7 mouse cellular contexts compared by ENCODE assay signal in the genomic region with DNA sequence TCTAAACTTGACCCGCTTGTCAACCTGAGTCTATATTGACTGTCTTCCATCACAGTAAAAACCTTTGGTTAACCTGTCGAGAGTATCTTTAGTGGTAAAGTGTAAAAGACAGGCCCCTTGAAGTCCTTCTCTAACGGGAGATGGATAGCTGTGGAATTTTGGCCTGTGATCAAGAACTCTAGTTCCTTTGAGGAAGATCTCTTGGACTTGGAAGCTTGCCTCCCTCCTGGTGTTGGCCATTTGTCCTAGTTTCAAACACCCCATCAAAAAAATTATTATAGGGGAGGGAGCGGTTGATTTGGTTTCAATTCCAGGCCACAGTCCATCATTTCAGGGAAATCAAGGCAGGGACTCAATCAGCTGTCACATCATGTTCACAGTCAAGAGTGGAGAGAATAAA. TPM values are rescaled to one million over a fixed set of nuclear protein-coding genes. Genes with fewer than 3 reads are reported as not detected.
"Had no signal": no experiment of that assay in that cellular context is flagged by ENCODE, and none has a peak within 500 bp of the region (broad histone marks: within the 10 kb centered on the region; RNA-seq: fewer than 3 reads in every experiment).

No protein-coding gene starts in this region.

- DNase-seq: kidney, adult 8-10 months; kidney, postnatal 4 days; left cerebral cortex, postnatal 4 days; midbrain, embryonic 14.5 days; thymus, postnatal 14 days had no signal

- ATAC-seq: intestine, postnatal 0 days had no signal

RNA-seq across cellular contexts. Expression of gene Nos1, which starts 57.5 kb away (rescaled TPM):
- total RNA-seq: megakaryocyte, adult 5-6 weeks had no signal
